Mouse (Mus musculus) spleen, postnatal 36 days (tissue): ENCODE measurements around the gene Zfp87.

Source experiments
- DNase-seq, 2 experiments: peaks; one replicate each; pipeline ENCODE4 v3.0.0; 2022; ENCODE audit warnings: low spot score in 2 of 2, mixed read lengths in 1 of 2

Gene Zfp87

DNA sequence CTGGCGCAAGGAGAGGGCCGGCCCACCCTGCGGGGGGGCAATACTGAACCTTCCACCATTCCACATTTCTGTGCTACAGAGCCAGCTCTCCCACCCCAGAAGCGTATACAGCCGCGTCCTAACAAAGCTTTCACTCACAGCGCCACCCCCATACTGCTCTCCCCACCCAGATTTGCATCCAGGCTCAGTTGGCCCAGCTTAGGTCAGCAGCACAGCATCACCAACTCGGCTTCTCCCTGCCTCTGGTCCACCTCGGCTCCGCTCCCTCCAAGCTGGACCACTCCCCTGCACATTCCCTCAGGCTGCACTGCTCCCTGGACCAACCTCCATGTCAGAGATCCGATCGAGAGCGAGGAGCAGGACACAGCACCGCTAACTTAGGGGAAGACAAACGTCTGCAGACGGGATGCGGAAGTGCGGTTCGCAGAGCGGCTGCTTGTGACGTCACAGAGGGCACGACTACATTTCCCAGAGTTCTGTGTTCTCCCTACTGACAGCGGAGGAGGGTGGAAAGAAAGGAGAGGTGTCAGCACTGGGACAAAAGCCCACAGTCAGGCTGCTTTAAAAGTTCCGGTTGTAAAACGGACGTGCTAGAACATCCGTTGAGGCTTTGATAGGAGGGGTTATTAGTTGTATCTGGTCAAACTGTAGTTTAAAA lies at the start of gene Zfp87, which contains the start of gene Gm26965:
Gene Zfp87 (minus strand): TSS at position 425 of the 658 bp plus-strand sequence.
Gene Gm26965 (minus strand): TSS at position 399 of the 658 bp plus-strand sequence.
- DNase-seq = peak; percentile 95

DNA sequence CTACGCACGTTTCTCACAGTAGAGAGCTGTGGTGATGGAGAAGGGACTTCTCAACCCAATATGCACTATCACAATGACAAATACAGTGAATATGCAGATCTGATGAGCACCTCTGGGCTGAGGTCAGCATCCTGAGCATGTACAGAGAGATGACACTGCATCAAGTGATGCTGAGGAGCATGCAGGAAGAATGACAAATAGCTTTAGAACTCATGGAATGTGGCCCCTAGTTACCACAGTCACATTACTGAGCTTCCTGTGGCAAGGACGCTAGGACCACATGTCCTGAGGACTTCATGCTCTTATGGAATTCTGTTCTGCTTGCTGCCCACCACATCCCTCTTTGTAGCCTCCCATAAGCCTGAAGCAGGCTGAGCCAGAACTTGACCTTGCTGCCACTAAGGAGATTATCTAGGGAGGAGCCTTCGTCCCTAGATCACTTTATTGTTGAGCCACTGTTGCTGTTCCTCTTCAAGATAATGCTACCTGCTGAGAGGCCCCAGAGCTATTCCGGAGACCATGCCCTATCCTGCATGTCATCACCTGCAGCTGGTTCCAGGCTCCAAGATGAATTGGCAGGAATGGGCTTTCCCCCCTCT lies 46.7 kb upstream of the Zfp87 start:
- DNase-seq = no peak

DNA sequence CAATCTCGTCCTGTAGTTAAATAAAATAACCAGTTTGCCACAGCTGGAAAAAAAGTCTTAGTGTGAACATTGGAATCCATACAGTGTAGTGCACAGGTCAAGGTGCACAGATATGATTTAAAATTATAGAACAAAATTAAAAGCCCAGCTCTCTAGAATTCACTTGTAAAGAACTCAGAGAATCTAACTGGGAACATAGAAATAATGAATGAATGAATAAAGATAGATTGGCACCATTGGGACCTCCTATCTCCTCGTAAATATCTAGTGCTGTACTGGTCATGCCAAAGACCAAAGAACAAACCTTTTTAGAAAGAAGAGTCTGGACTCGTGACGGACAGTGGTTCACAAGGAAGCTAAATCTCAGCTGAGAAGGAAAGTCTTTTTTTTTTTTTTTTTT lies 27.8 kb upstream of the Zfp87 start, which contains the start of gene Zfp748:
Gene Zfp748 (minus strand): TSS at position 101 of the 400 bp plus-strand sequence.
- no peak for DNase-seq

DNA sequence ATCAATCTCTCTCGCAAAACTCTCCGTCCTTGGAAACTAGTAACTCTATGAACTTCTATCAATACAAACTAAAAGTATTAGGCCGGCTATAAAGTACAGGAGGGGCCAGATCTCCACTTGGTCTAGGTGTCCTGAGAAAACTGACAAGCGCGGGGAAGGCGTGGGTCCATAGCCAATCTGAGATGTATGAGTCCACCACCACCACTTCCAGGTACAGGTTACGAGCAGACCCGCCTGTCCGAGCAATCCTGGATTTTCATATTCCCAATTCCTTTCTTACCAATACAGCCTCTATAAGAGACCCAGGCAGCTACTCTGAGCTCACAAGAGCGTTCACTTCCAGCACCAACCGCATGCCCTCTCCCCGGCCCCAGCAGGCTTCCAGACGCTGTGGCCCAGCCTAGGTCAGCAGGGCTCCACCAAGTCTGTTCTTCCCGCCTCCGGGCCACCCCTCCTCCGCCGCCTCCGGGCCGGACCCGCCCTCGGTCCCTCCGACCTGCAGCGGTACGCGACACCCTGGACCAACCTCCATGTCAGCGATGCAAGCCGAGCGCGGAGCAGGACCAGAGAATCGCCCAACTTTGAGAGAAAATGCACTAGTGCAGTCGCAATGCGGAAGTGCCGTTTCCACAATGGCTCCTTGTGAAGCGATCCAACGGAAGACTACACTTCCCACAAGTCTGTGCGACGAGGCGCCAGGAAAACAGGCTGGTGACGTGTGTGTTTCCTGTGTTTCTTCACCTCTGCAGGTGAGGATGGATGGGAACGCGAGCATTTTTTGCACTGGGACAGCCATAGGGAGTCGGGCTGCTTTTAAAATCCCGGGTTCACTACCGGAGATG lies 26.7 kb upstream of the Zfp87 start:
- peak; percentile 87 to 89 for DNase-seq

DNA sequence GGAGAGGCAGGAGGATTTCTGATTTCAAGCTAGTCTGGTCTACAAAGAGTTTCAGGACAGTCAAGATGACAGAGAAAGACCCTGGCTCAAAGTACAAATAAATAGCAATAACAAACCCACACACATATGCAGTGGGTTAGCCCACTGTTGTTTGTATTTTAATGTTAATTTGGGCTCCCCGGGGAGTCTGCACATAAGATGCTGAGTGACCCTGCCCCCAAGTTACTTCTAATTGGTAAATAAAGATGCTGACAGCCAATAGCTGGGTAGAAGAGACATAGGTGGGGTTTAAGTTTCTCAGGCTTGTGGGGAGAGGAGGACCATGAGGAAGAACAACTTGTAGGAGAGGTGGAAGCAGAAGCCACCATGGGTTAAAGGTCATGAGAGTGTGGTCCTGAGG lies 20.0 kb upstream of the Zfp87 start:
- no peak for DNase-seq

DNA sequence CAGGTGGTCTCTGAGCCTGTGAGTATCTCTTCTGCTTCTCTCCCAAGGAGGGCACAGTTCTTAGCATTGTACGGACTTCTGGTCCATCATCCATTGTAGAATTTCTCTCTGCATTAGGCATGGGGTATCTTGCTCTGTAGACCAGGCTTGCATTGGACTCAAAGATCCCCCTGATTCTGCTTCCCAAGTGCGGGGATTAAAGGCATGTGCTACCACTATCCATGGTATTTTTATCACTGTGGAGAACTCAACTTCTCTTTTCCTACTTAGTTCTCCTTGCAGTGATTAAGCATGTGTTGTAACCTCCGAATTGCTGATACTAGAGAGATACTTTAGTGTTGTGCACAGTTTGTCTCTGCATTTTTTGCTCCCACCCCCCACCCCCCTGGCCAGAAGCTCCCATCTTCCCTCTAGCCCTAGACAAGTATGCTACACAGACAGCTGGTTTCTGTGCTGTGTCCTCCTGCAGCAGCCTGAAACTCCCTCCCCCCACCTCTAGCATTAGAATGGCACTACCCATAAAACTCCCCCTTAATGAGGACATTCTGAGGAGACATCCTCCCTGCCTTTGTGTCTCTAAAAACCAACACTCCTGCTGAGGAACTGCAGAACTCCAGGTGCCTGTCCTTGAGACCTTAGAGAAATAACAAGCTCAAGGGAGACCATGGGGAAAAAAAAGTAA lies 1.2 kb upstream of the Zfp87 start:
- no peak for DNase-seq

DNA sequence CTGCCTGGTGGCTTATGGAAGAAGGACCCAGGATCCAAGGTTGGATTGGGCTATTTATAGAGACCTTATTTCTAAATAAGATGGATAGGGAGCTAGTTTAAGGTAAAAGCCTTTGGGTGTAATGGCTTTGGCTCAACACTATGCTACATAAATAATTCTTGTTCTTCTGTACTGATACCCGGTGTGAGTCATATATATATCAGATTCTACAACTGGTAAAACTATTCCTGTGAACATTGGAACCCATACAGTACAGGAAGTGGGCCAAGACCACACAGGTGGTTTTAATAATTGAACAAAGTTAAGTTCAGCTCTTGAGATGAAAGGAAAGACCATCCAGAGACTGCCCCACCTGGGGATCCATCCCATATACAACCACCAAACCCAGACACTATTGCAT lies 25.1 kb downstream of the Zfp87 start:
- DNase-seq = no peak

DNA sequence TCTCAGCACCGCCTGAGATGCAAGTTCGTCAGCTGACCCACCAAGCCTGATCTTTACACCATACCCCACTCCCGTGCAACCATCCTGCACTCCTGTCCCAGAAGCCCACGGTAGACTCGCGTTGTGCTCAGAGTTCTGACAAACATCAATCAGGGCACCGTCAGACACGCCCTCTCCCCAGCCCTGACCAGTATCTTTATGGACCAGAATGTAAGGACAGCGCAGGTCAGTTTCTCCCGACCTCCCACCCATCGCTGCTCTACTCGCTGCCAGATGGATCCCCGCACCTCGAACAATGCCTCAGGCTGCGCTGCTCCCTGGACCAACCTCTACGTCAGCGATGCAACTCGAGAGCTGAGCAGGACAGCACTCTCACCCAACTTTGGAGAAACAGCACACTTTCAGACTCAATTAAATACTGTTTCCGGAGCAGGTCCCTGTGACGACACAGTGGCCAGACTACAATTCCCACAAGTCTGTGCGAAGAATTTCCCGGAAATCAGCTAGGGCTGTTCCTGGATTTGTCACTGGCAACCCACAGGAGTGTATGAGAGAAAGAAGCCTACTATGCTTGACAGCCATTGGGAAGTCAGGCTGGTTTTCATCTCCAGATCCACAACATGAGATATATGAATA lies 25.8 kb downstream of the Zfp87 start, which contains the start of gene Zfp58:
Gene Zfp58 (minus strand): TSS at position 472 of the 636 bp plus-strand sequence.
- DNase-seq = peak; percentile 85 to 87

DNA sequence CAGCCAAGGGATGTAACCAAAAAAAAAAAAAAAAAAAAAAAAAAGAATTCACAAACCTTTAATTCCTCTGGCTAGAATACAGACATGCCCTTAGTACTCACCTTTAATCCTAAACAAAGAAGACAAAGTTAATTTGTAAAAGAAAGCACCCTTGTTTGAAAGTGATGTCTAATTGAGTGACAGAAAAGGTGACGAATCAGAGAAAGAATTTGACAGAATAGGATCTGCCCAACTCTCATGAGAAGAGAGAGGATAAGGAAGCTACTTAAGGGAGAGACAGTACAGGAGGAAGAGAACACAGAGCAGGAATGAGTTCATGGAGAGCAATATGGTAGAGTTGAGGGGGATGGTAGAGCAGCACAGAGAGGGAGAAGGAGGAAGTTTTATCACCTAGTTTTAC lies 30.3 kb downstream of the Zfp87 start:
- no peak for DNase-seq

DNA sequence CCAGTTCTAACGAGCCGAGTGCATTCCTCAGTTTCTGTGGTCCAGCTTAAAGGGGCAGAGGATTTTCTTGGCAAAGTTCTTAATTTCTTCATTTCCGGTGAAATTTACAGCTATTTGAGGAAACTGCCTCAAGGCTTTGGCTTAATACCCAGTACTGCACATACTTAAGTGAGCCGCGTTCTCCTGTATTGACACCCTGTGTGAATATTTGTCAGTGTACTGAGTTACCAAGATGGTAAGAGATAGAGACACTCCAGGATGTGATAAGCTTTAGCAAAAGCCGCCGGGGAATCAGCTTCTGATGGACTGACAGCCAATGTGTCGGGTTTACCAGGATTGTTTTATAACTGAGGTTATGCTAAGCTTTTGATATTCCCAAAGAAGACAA lies 41.6 kb downstream of the Zfp87 start:
- DNase-seq = no peak

DNA sequence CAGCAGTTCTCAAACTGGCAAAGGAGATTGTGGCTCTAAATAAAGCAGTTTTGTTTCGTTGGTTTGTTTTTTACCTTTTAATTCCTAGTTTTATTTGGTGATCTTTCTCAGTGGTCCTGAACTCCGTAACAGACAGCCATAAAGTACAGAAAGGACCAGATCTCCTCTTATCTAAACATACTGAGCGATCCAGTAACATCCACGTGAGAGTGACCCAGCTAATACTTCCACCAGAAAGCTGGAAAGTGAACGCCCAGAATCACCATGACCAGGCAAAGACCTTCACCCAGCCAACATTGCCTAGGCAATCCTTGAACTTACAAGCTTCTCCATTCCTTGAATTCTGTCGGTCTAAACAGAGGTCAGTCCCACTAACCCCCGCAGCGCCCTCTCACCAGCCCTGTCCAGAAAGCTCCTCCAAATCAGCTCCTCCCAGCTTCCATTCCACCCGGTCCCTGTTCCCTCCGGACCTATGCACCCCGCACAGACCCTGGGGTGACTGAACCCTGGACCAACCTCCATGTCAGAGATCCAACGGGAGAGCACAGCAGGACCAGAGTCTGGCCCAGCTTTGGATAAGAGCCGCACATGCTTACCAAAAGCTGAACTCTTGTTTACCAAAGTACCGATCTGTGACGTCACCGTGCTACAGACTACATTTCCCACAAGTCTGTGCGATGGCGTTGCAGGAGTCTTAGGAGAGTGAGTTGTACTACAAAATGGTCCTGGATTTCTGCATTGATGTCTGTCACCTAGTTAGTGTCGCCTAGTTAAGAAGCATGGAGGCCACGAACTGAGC lies 42.2 kb downstream of the Zfp87 start, which contains the start of gene Zfp874b:
Gene Zfp874b (minus strand): TSS at position 634 of the 799 bp plus-strand sequence.
- DNase-seq = peak; percentile 84 to 89

DNA sequence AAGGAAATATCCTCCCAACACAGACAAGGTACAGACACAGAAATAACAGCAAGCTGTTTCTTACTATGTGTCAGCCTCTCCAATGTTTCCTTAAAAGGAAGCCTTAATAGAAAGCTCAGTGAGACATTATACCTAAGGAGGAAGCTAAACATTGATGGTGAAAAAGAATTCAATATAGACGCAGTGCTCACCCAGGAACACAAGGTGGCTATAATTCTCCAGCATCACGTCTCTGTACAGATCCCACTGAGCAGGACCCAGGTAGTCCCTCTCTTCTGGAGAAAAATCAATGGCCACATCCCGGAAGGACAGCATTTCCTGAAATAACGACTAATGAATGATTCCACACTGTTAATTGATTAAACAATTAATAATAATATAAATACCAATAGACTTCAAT lies 44.4 kb downstream of the Zfp87 start:
- no peak for DNase-seq

DNA sequence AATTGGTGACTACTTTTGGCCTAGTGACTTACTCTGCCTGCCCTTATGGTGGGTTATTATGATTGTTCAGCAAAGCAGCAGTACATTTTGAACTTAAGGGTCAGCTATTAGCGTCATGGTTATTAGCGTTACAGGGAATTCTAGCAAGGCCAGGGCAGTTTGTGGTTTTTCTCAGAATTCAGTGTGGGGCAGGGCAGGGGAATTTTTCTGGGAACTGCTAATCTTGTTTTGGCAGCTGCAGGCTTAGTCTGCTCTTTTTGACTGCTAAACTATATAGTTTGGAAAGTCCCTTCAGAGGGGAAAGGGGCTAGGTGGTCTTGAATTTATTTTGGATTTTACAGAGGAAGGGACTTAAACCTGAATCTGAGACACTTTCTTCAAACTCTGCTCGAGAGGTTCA lies 56.7 kb downstream of the Zfp87 start:
- DNase-seq = no peak
